Mouse (Mus musculus): Measurements from ENCODE around the gene Fam81b.

GRCm38 (mm10) chr13:76214928-76215327 is 89.9 kb downstream of the Fam81b start:
- TF ChIP-seq MYOG (IDR thresholded peaks at IDR 0.05; ENCODE audit: control insufficient read depth, extremely low read depth, insufficient read length) (no peak), CTCF (IDR thresholded peaks at IDR 0.05; ENCODE audit: control insufficient read depth, insufficient read depth, insufficient read length) (no peak), CEBPB (IDR thresholded peaks at IDR 0.05; ENCODE audit: low read depth) (no peak), USF1 (IDR thresholded peaks at IDR 0.05; ENCODE audit: low read depth) (no peak)
